Mouse (Mus musculus): Measurements from ENCODE around the gene Eif5b.
"Not testable (repeated sequence)": the region's sequence is repeated elsewhere in the genome, so short reads cannot be mapped to it uniquely, and the experiment has no call there.

Eif5b gene

GRCm38 (mm10) chr1:37997867-37998266, at the start of gene Eif5b, which contains the start of gene Txndc9:
Gene Eif5b (plus strand): TSS chr1:37998010.
Gene Txndc9 (minus strand): TSS chr1:37997893.
- peak; percentile 94 for DNase-seq (ENCODE audit: low read depth, low spot score)

- no peak for DNase-seq (ENCODE audit: low read depth, low spot score)
Observed at GRCm38 (mm10) chr1:37948906-37949305, 48.9 kb upstream of the Eif5b start.

GRCm38 (mm10) chr1:37954786-37955185, 43.0 kb upstream of the Eif5b start:
- DNase-seq (ENCODE audit: low read depth, low spot score): no peak

- DNase-seq (ENCODE audit: low read depth, low spot score): no peak
Observed at GRCm38 (mm10) chr1:37955251-37955650, 42.6 kb upstream of the Eif5b start.

- DNase-seq (ENCODE audit: low read depth, low spot score): no peak
Observed at GRCm38 (mm10) chr1:37956690-37957431, 40.9 kb upstream of the Eif5b start.

GRCm38 (mm10) chr1:37957659-37958058, 40.2 kb upstream of the Eif5b start, which contains the start of gene Lyg1:
Gene Lyg1 (minus strand): TSS chr1:37957759.
- DNase-seq (ENCODE audit: low read depth, low spot score): no peak

- DNase-seq (ENCODE audit: low read depth, low spot score): no peak
Observed at GRCm38 (mm10) chr1:37958516-37958915, 39.3 kb upstream of the Eif5b start.

- DNase-seq (ENCODE audit: low read depth, low spot score): no peak
Observed at GRCm38 (mm10) chr1:37959486-37959885, 38.3 kb upstream of the Eif5b start.

GRCm38 (mm10) chr1:37965571-37965970, 32.2 kb upstream of the Eif5b start:
- no peak for DNase-seq (ENCODE audit: low read depth, low spot score)

- no peak for DNase-seq (ENCODE audit: low read depth, low spot score)
Observed at GRCm38 (mm10) chr1:37968746-37969145, 29.1 kb upstream of the Eif5b start.

- DNase-seq (ENCODE audit: low read depth, low spot score): no peak
Observed at GRCm38 (mm10) chr1:37971520-37971919, 26.3 kb upstream of the Eif5b start.

- DNase-seq (ENCODE audit: low read depth, low spot score): not testable (repeated sequence)
Observed at GRCm38 (mm10) chr1:37976666-37977065, 21.1 kb upstream of the Eif5b start.

- no peak for DNase-seq (ENCODE audit: low read depth, low spot score)
Observed at GRCm38 (mm10) chr1:37977303-37977702, 20.5 kb upstream of the Eif5b start.

- no peak for DNase-seq (ENCODE audit: low read depth, low spot score)
Observed at GRCm38 (mm10) chr1:37984326-37984725, 13.5 kb upstream of the Eif5b start.

- peak; percentile 18 for DNase-seq (ENCODE audit: low read depth, low spot score)
Observed at GRCm38 (mm10) chr1:37985764-37986323, 12.0 kb upstream of the Eif5b start.

GRCm38 (mm10) chr1:37987856-37988255, 10.0 kb upstream of the Eif5b start:
- no peak for DNase-seq (ENCODE audit: low read depth, low spot score)

- DNase-seq (ENCODE audit: low read depth, low spot score): no peak
Observed at GRCm38 (mm10) chr1:37996226-37996625, 1.6 kb upstream of the Eif5b start.

- peak; percentile 99 for DNase-seq (ENCODE audit: low read depth, low spot score)
Observed at GRCm38 (mm10) chr1:37996877-37997484, 829 bp upstream of the Eif5b start.

GRCm38 (mm10) chr1:37998371-37999199, 775 bp downstream of the Eif5b start:
- no peak for DNase-seq (ENCODE audit: low read depth, low spot score)

GRCm38 (mm10) chr1:37999552-37999951, 1.7 kb downstream of the Eif5b start:
- DNase-seq (ENCODE audit: low read depth, low spot score): no peak

GRCm38 (mm10) chr1:38000844-38001243, 3.0 kb downstream of the Eif5b start:
- DNase-seq (ENCODE audit: low read depth, low spot score): no peak

- no peak for DNase-seq (ENCODE audit: low read depth, low spot score)
Observed at GRCm38 (mm10) chr1:38001956-38002355, 4.1 kb downstream of the Eif5b start.

Measured in telencephalon, adult 2 months (tissue).